Mouse (Mus musculus) spleen, embryonic (tissue): ENCODE results near the gene Atg9b.

Experiments
- CTCF ChIA-PET: fragments of 350-600 bp; sonication (Branson Sonifier 250); formaldehyde crosslinking; loops from one replicate; lab custom pipeline; 2022; lab: Charles Lee

Atg9b gene

DNA sequence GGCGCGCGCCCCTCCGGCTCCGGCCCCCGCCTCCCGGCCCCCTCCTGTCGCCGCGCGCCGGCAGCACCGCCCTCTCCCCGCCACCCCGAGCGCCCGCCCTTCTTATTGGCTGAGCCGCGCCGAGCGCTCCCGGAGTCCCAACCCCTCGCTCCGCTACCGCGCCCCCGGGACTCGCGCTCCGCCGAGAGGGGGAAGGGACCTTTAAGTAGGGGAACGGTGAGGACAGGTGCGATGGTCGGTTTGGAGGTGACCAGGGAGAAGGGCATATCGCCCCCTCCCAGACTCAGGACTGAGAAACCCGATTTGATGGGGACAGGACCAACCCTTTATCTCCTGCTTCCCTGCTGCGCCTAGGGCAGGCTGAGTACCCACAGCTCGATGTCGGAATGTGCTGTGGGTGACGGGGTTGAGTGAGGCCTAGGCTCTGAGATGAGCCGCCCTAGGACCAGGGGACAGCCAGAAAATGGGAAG, 40.2 kb downstream of the Atg9b start:
- CTCF ChIA-PET: no interaction called here

DNA sequence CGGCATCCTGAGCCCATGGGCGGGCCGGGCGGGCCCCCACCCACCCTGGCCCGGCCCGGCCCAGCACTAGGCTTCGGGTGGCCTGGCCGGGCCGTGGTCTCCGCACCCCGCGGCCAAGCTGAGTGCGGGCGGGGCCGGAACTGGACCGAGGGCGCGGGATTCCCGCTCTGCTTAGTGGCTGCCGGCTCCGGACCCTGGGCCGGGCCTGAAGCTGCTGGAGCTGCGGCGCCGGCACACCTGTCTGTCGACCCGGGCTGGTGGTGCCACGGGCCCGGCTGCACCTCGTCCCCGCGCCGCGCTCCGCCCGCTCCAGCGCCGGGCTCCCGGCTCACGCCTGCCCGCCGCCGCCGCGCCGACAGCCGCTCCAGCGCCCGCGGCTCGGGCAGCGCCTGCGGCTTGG, 40.7 kb downstream of the Atg9b start, which contains the start of gene Kcnh2:
Kcnh2 (minus strand) TSS at position 327 of the 400 bp plus-strand sequence.
- CTCF ChIA-PET: no interaction called here

GRCm38 (mm10) chr5:24350531-24351250, 41.3 kb downstream of the Atg9b start:
- CTCF ChIA-PET: no interaction called here

GRCm38 (mm10) chr5:24350073-24350472, 41.9 kb downstream of the Atg9b start:
- CTCF ChIA-PET: no interaction called here

- CTCF ChIA-PET: interaction anchor here (1.1 kb wide), 1 partner anchor 9 kb away, joined by 4 read pairs; no protein-coding TSS in a partner anchor
These were observed 43.4 kb downstream of the Atg9b start for GRCm38 (mm10) chr5:24348546-24348945.

DNA sequence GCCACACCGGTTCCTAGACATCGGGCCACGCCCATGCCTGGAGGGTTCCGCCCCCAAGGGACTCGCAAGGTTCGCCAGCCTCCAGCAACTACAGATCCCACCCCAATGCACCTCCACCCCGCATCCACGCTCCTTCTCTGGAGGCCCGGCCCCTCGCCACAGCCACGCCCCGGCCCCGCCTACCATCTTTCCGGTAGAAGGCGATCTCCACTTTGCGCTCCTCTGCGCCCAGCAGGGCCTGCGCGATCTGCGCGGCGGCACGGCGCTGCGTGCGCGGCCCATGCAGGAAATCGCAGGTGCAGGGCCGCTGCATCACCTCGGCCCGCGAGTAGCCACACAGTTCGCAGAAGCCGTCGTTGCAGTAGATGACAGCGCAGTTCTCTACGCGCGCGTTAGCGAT, 43.8 kb downstream of the Atg9b start:
- CTCF ChIA-PET: no interaction called here

GRCm38 (mm10) chr5:24347186-24347875, 44.6 kb downstream of the Atg9b start:
- CTCF ChIA-PET: interaction anchor here (0.5 kb wide), 1 partner anchor 432 kb away, joined by 3 read pairs; no protein-coding TSS in a partner anchor

DNA sequence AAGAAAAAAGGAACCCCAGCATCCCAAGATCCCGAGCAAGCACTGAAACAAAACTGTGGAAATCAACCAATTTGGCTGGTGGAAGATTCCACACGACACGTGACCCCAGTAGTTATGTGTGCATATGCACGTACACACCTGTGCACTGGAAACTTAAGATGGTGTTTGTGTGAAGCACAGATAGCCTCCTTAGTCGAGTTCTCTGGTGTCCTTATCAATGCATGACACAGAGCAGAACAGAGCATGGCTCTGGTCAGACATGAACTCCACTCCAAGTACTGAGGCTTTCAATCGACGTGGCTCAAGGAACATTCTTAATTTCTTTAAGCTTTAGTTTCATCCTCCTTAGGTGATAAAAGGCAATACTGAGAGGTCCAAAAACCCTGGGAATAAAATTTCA, 45.6 kb downstream of the Atg9b start:
- CTCF ChIA-PET: no interaction called here

- CTCF ChIA-PET: no interaction called here
These were observed 47.4 kb downstream of the Atg9b start for GRCm38 (mm10) chr5:24344477-24345051.

- CTCF ChIA-PET: no interaction called here
These were observed 47.9 kb downstream of the Atg9b start for GRCm38 (mm10) chr5:24343977-24344436.

GRCm38 (mm10) chr5:24343379-24343778, 48.6 kb downstream of the Atg9b start:
- CTCF ChIA-PET: no interaction called here

DNA sequence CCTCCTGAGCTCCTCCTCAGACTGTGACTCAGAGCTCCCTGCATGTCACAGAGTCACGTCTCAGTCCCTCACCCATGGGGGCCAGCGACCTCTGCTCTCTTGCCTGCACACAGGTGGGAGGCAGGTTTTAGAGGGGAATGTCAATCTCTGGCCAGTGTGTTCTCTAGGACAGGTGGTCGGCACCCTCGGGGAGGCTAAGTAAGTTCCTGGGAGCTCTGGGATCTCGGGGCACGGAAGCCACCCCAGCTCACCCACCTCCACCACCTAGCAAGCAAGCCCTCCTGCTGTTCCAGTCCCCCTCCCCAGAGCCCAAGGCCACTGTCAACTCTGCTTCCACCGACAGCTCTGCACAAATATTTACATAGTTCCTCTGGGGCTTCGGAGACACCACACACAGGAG, 49.0 kb downstream of the Atg9b start:
- CTCF ChIA-PET: no interaction called here

- CTCF ChIA-PET: no interaction called here
These were observed 49.6 kb downstream of the Atg9b start for GRCm38 (mm10) chr5:24342205-24342963.

GRCm38 (mm10) chr5:24337821-24338220, 54.1 kb downstream of the Atg9b start:
- CTCF ChIA-PET: interaction anchor here (0.6 kb wide), 1 partner anchor 35 kb away, joined by 3 read pairs; no protein-coding TSS in a partner anchor

DNA sequence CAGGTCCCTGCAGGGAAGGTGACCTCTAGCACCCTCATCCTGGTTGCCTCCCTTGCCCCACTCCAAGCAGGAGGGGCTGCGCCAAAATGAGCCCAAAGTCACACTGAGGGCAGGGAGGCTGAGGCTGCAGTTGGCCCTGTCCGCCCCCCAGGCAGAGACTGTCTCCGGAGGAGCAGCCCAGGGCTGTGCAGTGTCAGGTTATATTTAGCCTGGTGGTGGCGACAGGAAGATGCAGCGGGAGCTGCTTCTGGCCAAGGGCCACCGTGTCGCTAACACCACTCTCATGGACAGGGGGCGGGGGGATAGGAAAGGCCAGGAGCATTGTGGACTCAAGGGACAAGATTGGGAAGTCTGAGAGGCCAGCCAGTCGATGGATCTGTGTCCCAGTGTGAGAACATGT, 54.6 kb downstream of the Atg9b start:
- CTCF ChIA-PET: interaction anchor here (0.6 kb wide), 1 partner anchor 36 kb away, joined by 3 read pairs; no protein-coding TSS in a partner anchor

DNA sequence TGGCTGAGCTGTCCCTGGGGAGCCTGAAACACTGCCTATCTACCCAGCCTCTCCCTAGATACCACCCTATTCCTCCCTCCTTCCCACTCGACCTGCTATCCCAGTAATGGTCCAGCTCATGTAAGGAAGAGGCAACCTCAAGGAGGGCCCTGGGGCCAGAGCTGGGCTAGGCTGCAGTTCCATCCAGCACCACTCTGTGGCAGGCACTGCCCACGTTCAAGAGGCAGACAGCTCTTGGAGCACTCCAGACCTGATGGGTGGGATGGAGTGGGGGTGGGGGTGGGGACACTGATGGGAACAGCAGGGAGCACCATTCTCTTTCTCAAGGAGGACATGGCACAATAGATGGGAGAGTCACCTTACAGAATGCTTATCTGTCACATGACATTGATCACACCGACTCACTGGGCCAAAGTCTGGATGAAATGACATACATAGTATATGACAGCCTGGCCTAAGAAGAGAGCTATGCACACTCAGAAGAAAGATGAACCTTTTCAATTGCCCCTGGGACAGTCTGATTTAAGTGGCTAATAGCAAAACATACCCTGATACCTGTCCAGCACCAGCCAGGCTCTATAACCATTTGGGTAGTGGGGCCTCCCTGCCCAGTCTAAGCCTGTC, 55.9 kb downstream of the Atg9b start:
- CTCF ChIA-PET: no interaction called here

DNA sequence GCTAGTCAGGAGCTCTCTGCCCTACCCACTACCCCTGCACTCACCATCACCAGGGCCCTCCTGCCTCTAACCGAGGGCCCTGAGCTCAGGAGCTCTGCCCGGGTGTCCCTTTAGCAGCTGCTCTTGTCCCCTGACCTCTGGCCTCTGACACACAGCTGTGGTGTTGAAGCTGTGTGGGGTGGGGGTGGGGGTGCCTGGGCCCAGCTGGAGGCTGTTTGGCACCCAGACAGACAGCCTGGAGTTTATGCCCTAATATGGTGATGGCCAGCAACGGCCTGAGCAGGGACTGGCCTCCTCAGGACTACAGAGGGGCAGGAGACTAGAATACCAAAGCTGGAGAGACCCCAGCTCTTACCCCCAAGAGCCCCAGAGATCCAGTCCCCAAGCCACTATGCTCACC, 57.2 kb downstream of the Atg9b start:
- CTCF ChIA-PET: interaction anchor here (0.6 kb wide), 1 partner anchor 546 kb away, joined by 5 read pairs; no protein-coding TSS in a partner anchor
